Mouse (Mus musculus): ENCODE results near the gene Bmt2. TPM values are rescaled to one million over a fixed set of nuclear protein-coding genes. Genes with fewer than 3 reads are reported as not detected.
A peak's percentile ranks its signal among the peaks of the same experiment; 100 is the strongest.

Gene Bmt2
- polyA plus RNA-seq, 1 experiment = 13.3 TPM

GRCm38 (mm10) chr6:13606394-13606793 lies 71.4 kb downstream of the Bmt2 start:
- DNase-seq = no peak
- Histone ChIP-seq H3K27ac (ENCODE audit: insufficient read depth, low read length) (no peak overlapping the region), H3K4me3 (replicated peaks; ENCODE audit: insufficient read depth, low read depth, low read length) (no peak overlapping the region), H3K4me1 (ENCODE audit: control insufficient read depth, insufficient read depth, low read length) (peaks cover 3% of the 10 kb centered on the region; the same call in 1 of the 2 replicates), H3K27me3 (ENCODE audit: control insufficient read depth, insufficient read depth, low read length) (no peaks in the 10 kb centered on the region)
- TF ChIP-seq CTCF (IDR thresholded peaks at IDR 0.05; ENCODE audit: borderline replicate concordance, insufficient read depth, low read depth, low read length) = no peak
- TF ChIP-seq POLR2A (IDR thresholded peaks at IDR 0.05; ENCODE audit: borderline replicate concordance, insufficient read depth, low read length) = no peak
- 73% methylated on average over 4 of the region's 4 CpGs for WGBS

DNA sequence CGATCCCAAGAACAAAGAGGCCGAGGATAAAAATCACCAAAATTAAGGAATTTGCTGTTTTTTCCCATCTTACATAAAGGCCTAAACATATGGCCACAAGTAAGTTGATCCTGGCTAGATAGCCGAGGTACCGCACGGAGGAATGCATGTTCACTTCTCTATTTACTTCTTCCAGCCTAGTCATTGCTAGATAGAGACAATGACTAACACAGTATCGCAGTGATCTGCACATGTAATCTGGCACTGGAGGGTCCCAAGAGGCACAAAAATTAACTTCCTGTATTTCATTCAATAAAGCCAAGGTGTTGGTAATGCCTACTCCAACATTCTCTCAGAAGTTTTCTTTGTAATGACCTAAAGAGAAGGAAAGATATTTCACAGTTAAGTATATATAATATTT lies 74.6 kb downstream of the Bmt2 start:
- 96% methylated on average over 6 of the region's 6 CpGs for WGBS
- H3K27me3 ChIP-seq (ENCODE audit: control insufficient read depth, insufficient read depth, low read length) = no peaks in the 10 kb centered on the region
- no peak for DNase-seq
- H3K4me1 ChIP-seq (ENCODE audit: control insufficient read depth, insufficient read depth, low read length) = peaks cover 3% of the 10 kb centered on the region; the same call in 1 of the 2 replicates
- TF ChIP-seq CTCF (IDR thresholded peaks at IDR 0.05; ENCODE audit: borderline replicate concordance, insufficient read depth, low read depth, low read length) (no peak), POLR2A (IDR thresholded peaks at IDR 0.05; ENCODE audit: borderline replicate concordance, insufficient read depth, low read length) (no peak)
- H3K27ac ChIP-seq (ENCODE audit: insufficient read depth, low read length) = no peak overlapping the region
- no peak overlapping the region for H3K4me3 ChIP-seq (replicated peaks; ENCODE audit: insufficient read depth, low read depth, low read length)

DNA sequence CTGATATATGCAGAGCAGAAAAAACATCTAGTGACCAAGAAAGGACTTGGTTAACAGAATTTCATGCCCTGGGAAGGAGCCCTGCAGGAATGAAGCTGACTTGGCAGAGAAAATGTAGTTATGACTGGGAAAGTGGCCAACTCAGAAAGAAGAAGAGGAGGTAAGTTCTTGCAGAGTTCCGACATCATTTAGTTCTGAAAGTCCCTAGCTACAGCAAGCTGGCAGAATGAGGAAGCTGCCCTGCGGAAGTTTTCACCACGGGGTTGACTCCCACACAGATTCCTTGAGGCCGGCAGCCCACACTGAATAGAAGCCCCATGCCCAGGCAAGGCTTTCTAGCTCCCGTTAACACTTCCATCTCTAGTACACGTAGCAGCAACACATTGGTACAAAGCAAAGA lies 76.2 kb downstream of the Bmt2 start:
- peaks cover 3% of the 10 kb centered on the region; the same call in 1 of the 2 replicates for H3K4me1 ChIP-seq (ENCODE audit: control insufficient read depth, insufficient read depth, low read length)
- WGBS = 12% methylated on average over 6 of the region's 6 CpGs
- H3K27me3 ChIP-seq (ENCODE audit: control insufficient read depth, insufficient read depth, low read length) = no peaks in the 10 kb centered on the region
- peak; percentile 28 to 55 for DNase-seq
- peak overlapping the region; percentile 35 for H3K4me3 ChIP-seq (replicated peaks; ENCODE audit: insufficient read depth, low read depth, low read length)
- H3K27ac ChIP-seq (ENCODE audit: insufficient read depth, low read length) = no peak overlapping the region
- TF ChIP-seq CTCF (IDR thresholded peaks at IDR 0.05; ENCODE audit: borderline replicate concordance, insufficient read depth, low read depth, low read length) (no peak), POLR2A (IDR thresholded peaks at IDR 0.05; ENCODE audit: borderline replicate concordance, insufficient read depth, low read length) (no peak)

GRCm38 (mm10) chr6:13598239-13598923 lies 79.4 kb downstream of the Bmt2 start:
- no peak for DNase-seq
- no peak overlapping the region for H3K4me3 ChIP-seq (replicated peaks; ENCODE audit: insufficient read depth, low read depth, low read length)
- no peaks in the 10 kb centered on the region for H3K27me3 ChIP-seq (ENCODE audit: control insufficient read depth, insufficient read depth, low read length)
- TF ChIP-seq CTCF (IDR thresholded peaks at IDR 0.05; ENCODE audit: borderline replicate concordance, insufficient read depth, low read depth, low read length) (no peak), POLR2A (IDR thresholded peaks at IDR 0.05; ENCODE audit: borderline replicate concordance, insufficient read depth, low read length) (no peak)
- 83% methylated on average over 7 of the region's 7 CpGs for WGBS
- H3K27ac ChIP-seq (ENCODE audit: insufficient read depth, low read length) = no peak overlapping the region
- peaks cover 3% of the 10 kb centered on the region; the same call in 1 of the 2 replicates for H3K4me1 ChIP-seq (ENCODE audit: control insufficient read depth, insufficient read depth, low read length)

- no peak for TF ChIP-seq POLR2A (IDR thresholded peaks at IDR 0.05; ENCODE audit: borderline replicate concordance, insufficient read depth, low read length)
- no peak for TF ChIP-seq CTCF (IDR thresholded peaks at IDR 0.05; ENCODE audit: borderline replicate concordance, insufficient read depth, low read depth, low read length)
- no peak for DNase-seq
These were observed 84.9 kb downstream of the Bmt2 start for GRCm38 (mm10) chr6:13592729-13593345.

DNA sequence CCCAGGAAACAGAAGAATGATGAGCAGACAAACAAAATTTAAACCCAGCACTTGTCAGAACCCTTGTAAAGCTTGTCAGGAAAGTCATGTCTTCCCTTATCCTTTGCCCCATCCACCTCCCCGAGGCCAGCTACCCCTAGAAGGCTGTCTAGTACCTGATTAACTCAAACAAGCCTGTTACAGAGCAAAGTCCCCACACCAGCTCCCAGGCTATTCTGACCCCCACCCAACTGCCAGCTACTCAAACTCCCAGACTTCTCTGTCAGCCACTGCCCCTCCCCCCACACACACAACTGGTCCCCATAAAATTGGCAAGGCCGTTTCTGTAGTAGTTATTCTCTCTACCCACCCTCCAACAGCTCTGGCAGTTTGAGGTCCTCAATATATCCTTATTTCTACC lies 91.2 kb downstream of the Bmt2 start:
- TF ChIP-seq CTCF (IDR thresholded peaks at IDR 0.05; ENCODE audit: borderline replicate concordance, insufficient read depth, low read depth, low read length) (no peak), POLR2A (IDR thresholded peaks at IDR 0.05; ENCODE audit: borderline replicate concordance, insufficient read depth, low read length) (no peak)
- WGBS = 51% methylated on average over 2 of the region's 2 CpGs
- H3K4me3 ChIP-seq (replicated peaks; ENCODE audit: insufficient read depth, low read depth, low read length) = no peak overlapping the region
- no peaks in the 10 kb centered on the region for H3K4me1 ChIP-seq (ENCODE audit: control insufficient read depth, insufficient read depth, low read length)
- H3K27ac ChIP-seq (ENCODE audit: insufficient read depth, low read length) = no peak overlapping the region
- H3K27me3 ChIP-seq (ENCODE audit: control insufficient read depth, insufficient read depth, low read length) = no peaks in the 10 kb centered on the region
- no peak for DNase-seq

More at GRCm38 (mm10) chr6:13592729-13593345, 84.9 kb downstream of the Bmt2 start:
- Histone ChIP-seq H3K27ac (ENCODE audit: insufficient read depth, low read length) (no peak overlapping the region), H3K4me1 (ENCODE audit: control insufficient read depth, insufficient read depth, low read length) (no peaks in the 10 kb centered on the region), H3K27me3 (ENCODE audit: control insufficient read depth, insufficient read depth, low read length) (no peaks in the 10 kb centered on the region), H3K4me3 (replicated peaks; ENCODE audit: insufficient read depth, low read depth, low read length) (no peak overlapping the region)
- WGBS = 55% methylated on average over 4 of the region's 4 CpGs

- TF ChIP-seq POLR2A (IDR thresholded peaks at IDR 0.05; ENCODE audit: borderline replicate concordance, insufficient read depth, low read length) = no peak
- no peak for TF ChIP-seq CTCF (IDR thresholded peaks at IDR 0.05; ENCODE audit: borderline replicate concordance, insufficient read depth, low read depth, low read length)
- 87% methylated on average over 8 of the region's 8 CpGs for WGBS
- Histone ChIP-seq H3K27ac (ENCODE audit: insufficient read depth, low read length) (no peak overlapping the region), H3K27me3 (ENCODE audit: control insufficient read depth, insufficient read depth, low read length) (no peaks in the 10 kb centered on the region), H3K4me3 (replicated peaks; ENCODE audit: insufficient read depth, low read depth, low read length) (no peak overlapping the region), H3K4me1 (ENCODE audit: control insufficient read depth, insufficient read depth, low read length) (no peaks in the 10 kb centered on the region)
- DNase-seq = no peak
These were observed 91.6 kb downstream of the Bmt2 start for GRCm38 (mm10) chr6:13586154-13586553.

- Histone ChIP-seq H3K27ac (ENCODE audit: insufficient read depth, low read length) (no peak overlapping the region), H3K4me3 (replicated peaks; ENCODE audit: insufficient read depth, low read depth, low read length) (no peak overlapping the region), H3K4me1 (ENCODE audit: control insufficient read depth, insufficient read depth, low read length) (peaks cover 2% of the 10 kb centered on the region; the same call in 1 of the 2 replicates), H3K27me3 (ENCODE audit: control insufficient read depth, insufficient read depth, low read length) (no peaks in the 10 kb centered on the region)
- WGBS = 85% methylated on average over 6 of the region's 6 CpGs
- no peak for DNase-seq
- TF ChIP-seq POLR2A (IDR thresholded peaks at IDR 0.05; ENCODE audit: borderline replicate concordance, insufficient read depth, low read length) (no peak), CTCF (IDR thresholded peaks at IDR 0.05; ENCODE audit: borderline replicate concordance, insufficient read depth, low read depth, low read length) (no peak)
These were observed 93.0 kb downstream of the Bmt2 start for GRCm38 (mm10) chr6:13584788-13585187.
